In the genomic region with DNA sequence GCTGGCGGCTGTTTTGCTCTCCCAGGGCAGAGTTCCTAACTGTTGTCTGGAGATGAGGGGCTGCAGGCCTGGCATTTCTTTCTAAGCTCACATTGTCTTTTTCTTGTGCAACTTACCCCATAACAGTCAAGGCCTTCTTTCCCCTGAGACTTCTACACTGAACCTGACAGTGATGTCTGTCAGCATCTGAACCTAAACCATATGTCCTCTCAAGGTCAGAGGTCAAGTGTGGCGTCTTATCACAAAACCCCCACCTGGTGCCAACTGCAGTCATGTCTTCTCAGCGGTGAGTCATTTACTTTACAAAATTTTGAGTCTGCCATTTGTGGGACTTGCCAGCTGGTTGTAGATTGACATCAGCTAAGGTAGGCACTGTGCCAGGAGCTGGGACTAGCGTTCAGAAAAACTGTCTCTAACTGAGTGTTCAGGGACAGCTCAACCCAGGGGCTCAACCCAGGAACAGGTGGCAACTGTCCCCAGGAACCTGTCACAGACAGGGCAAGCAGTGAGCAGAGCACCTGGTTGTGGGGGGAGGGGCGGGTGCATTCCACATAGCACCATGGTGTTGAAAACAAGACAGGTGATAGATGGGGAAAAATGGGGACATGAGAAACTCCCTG, we compare ENCODE assay signal across 9 mouse cellular contexts.
DNase-seq lines count a peak whose midpoint lies in the region; ATAC-seq and TF ChIP-seq lines count a peak whose summit lies in the region.
"Had no signal": no experiment of that assay in that cellular context is flagged by ENCODE, and none has a peak within 500 bp of the region (broad histone marks: within the 10 kb centered on the region; RNA-seq: fewer than 3 reads in every experiment).

No protein-coding gene starts in this region.

- H3K27ac ChIP-seq in embryonic facial prominence, embryonic 14.5 days (replicated peaks; ENCODE audit: low read depth, low read length) = no peak overlapping the region
- H3K27ac ChIP-seq in embryonic facial prominence, embryonic 10.5 days (replicated peaks) = no peak overlapping the region
- H3K27ac ChIP-seq in liver, adult 2 months (replicated peaks; ENCODE audit: insufficient read depth, low read depth, low read length) = no peak overlapping the region
- no peak overlapping the region for H3K27ac ChIP-seq in liver, embryonic 11.5 days (ENCODE audit: low read depth, low read length)
- H3K27ac ChIP-seq: midbrain, embryonic 10.5 days had no signal

- ATAC-seq in embryonic facial prominence, embryonic 14.5 days (ENCODE audit: low read depth) = no peak; the same call in 1 of the 2 replicates
- no peak for ATAC-seq in liver, embryonic 11.5 days (replicated peaks; ENCODE audit: low FRiP score)

- H3K4me3 ChIP-seq in embryonic facial prominence, embryonic 14.5 days (ENCODE audit: low read depth, low read length) = no peak overlapping the region
- no peak overlapping the region for H3K4me3 ChIP-seq in embryonic facial prominence, embryonic 10.5 days
- no peak overlapping the region for H3K4me3 ChIP-seq in liver, adult 2 months (ENCODE audit: insufficient read depth, low read depth, low read length)
- H3K4me3 ChIP-seq in liver, embryonic 11.5 days (ENCODE audit: low read depth, low read length) = no peak overlapping the region
- H3K4me3 ChIP-seq: midbrain, embryonic 10.5 days had no signal

- H3K4me1 ChIP-seq in embryonic facial prominence, embryonic 14.5 days (ENCODE audit: control insufficient read depth, insufficient read depth, low read length) = 0 out of 2 replicates have a peak, but pooled peaks cover 6% of the 10 kb centered on the region
- peaks cover 18% of the 10 kb centered on the region for H3K4me1 ChIP-seq in embryonic facial prominence, embryonic 10.5 days
- H3K4me1 ChIP-seq in liver, adult 2 months (ENCODE audit: control insufficient read depth, insufficient read depth, low read length) = no peaks in the 10 kb centered on the region
- peaks cover 5% of the 10 kb centered on the region; the same call in 1 of the 2 replicates for H3K4me1 ChIP-seq in liver, embryonic 11.5 days (replicated peaks; ENCODE audit: control insufficient read depth, insufficient read depth, low read length)

- H3K4me2 ChIP-seq in embryonic facial prominence, embryonic 14.5 days (ENCODE audit: low read depth, low read length) = no peak overlapping the region
- no peak overlapping the region for H3K4me2 ChIP-seq in liver, embryonic 11.5 days

- no peaks in the 10 kb centered on the region for H3K9me3 ChIP-seq in embryonic facial prominence, embryonic 14.5 days (ENCODE audit: control insufficient read depth, low read length)
- no peaks in the 10 kb centered on the region for H3K9me3 ChIP-seq in embryonic facial prominence, embryonic 10.5 days
- H3K9me3 ChIP-seq in liver, embryonic 11.5 days (ENCODE audit: control insufficient read depth, low read length) = no peaks in the 10 kb centered on the region
- H3K9me3 ChIP-seq: midbrain, embryonic 10.5 days had no signal

- DNase-seq in embryonic facial prominence, embryonic 14.5 days (ENCODE audit: low spot score) = peak; percentile 47
- DNase-seq in embryonic facial prominence, embryonic 10.5 days (ENCODE audit: low spot score) = no peak
- DNase-seq in liver, adult 2 months (ENCODE audit: extremely low read depth, low read depth, low spot score) = peak; percentile 31
- no peak for DNase-seq in liver, embryonic 11.5 days (ENCODE audit: low spot score)
- peak; percentile 51 for DNase-seq in cerebellum, adult 11 months
- DNase-seq in left cerebral cortex, postnatal 25 days (ENCODE audit: low spot score in 2 of 2) = peak; percentile 19 to 46
- no peak for DNase-seq in heart, postnatal 4 days
- no peak for DNase-seq in thymus, adult 18-20 months

- no peak overlapping the region for H3K9ac ChIP-seq in embryonic facial prominence, embryonic 14.5 days (ENCODE audit: low read depth, low read length)
- no peak overlapping the region for H3K9ac ChIP-seq in liver, adult 2 months (ENCODE audit: low read depth, low read length)
- no peak overlapping the region for H3K9ac ChIP-seq in liver, embryonic 11.5 days (ENCODE audit: low read depth, low read length)

- no peak for TF ChIP-seq POLR2A in liver, adult 2 months (IDR thresholded peaks at IDR 0.05; ENCODE audit: extremely low read depth, insufficient read depth, low read length)

- no peaks in the 10 kb centered on the region for H3K79me2 ChIP-seq in liver, adult 2 months (ENCODE audit: control insufficient read depth, insufficient read depth, low read length)

- no peaks in the 10 kb centered on the region for H3K36me3 ChIP-seq in embryonic facial prominence, embryonic 14.5 days (ENCODE audit: control insufficient read depth, insufficient read depth, low read length)
- H3K36me3 ChIP-seq in embryonic facial prominence, embryonic 10.5 days (replicated peaks) = no peaks in the 10 kb centered on the region
- no peaks in the 10 kb centered on the region for H3K36me3 ChIP-seq in liver, adult 2 months (ENCODE audit: control insufficient read depth, insufficient read depth, low read length)
- no peaks in the 10 kb centered on the region for H3K36me3 ChIP-seq in liver, embryonic 11.5 days (ENCODE audit: control insufficient read depth, insufficient read depth, low read length)
- H3K36me3 ChIP-seq: midbrain, embryonic 10.5 days had no signal

- no peaks in the 10 kb centered on the region for H3K27me3 ChIP-seq in embryonic facial prominence, embryonic 14.5 days (replicated peaks; ENCODE audit: control insufficient read depth, insufficient read depth, low read length)
- H3K27me3 ChIP-seq in embryonic facial prominence, embryonic 10.5 days (replicated peaks; ENCODE audit: low read depth, poor library complexity, severe bottlenecking) = no peaks in the 10 kb centered on the region
- H3K27me3 ChIP-seq in liver, adult 2 months (ENCODE audit: control insufficient read depth, insufficient read depth, low read length) = no peaks in the 10 kb centered on the region
- no peaks in the 10 kb centered on the region for H3K27me3 ChIP-seq in liver, embryonic 11.5 days (replicated peaks; ENCODE audit: control insufficient read depth, insufficient read depth, low read length)

- WGBS in embryonic facial prominence, embryonic 14.5 days = 53% methylated on average over 5 of the region's 5 CpGs
- WGBS in embryonic facial prominence, embryonic 10.5 days = 63% methylated on average over 5 of the region's 5 CpGs
- WGBS in liver, adult 2 months = 47% methylated on average over 5 of the region's 5 CpGs
- 72% methylated on average over 5 of the region's 5 CpGs for WGBS in liver, embryonic 11.5 days

- intact Hi-C loops in left cerebral cortex, postnatal 25 days (cut with DNase I) = no loop called here

- TF ChIP-seq CTCF in liver, adult 2 months (IDR thresholded peaks at IDR 0.05; ENCODE audit: low read depth, low read length) = no peak

Comparison
In these comparisons a context has a peak if more than half of its experiments do, and no peak if none do; other contexts are left out.
1. DNase-seq: peak in embryonic facial prominence, embryonic 14.5 days (single experiment), liver, adult 2 months (single experiment), cerebellum, adult 11 months (single experiment) and left cerebral cortex, postnatal 25 days (2 of 2); none in embryonic facial prominence, embryonic 10.5 days (single experiment), liver, embryonic 11.5 days (single experiment), heart, postnatal 4 days (single experiment) and thymus, adult 18-20 months (0 of 2).